Mouse (Mus musculus) cerebellum, adult 2 months (tissue): ENCODE results near the gene Crisp4. TPM values are rescaled to one million over a fixed set of nuclear protein-coding genes. Genes with fewer than 3 reads are reported as not detected.

ENCODE experiments used
- DNase-seq, 2 experiments: peaks; one replicate each; pipeline ENCODE4 v3.0.0; 2021
- H3K27ac ChIP-seq: fragments of 200-500 bp; 2 replicates; pipeline ENCODE4 v1.5.1; 2012; ENCODE audit warnings: low read length, control low read depth, inconsistent platforms; ENCODE audit not compliant: insufficient read depth
- H3K27me3 ChIP-seq: fragments of 200-500 bp; 2 replicates; pipeline ENCODE4 v1.6.1; 2012; ENCODE audit warnings: inconsistent platforms, mild to moderate bottlenecking, low read length, moderate library complexity; ENCODE audit not compliant: control insufficient read depth, insufficient read depth
- H3K4me1 ChIP-seq: fragments of 200-500 bp; 2 replicates; pipeline ENCODE4 v1.6.1; 2011; ENCODE audit warnings: low read length; ENCODE audit not compliant: control insufficient read depth, insufficient read depth
- H3K4me3 ChIP-seq: fragments of 200-500 bp; replicated peaks from 2 replicates; pipeline ENCODE3; 2011; ENCODE audit warnings: mild to moderate bottlenecking, low read depth, low read length, control low read depth; ENCODE audit not compliant: insufficient read depth
- CTCF ChIP-seq: fragments of 200-500 bp; IDR thresholded peaks from 2 replicates; pipeline ENCODE4 v1.5.1; 2011; ENCODE audit warnings: low read depth, mild to moderate bottlenecking, control low read depth, low read length, moderate library complexity, borderline replicate concordance; ENCODE audit not compliant: insufficient read depth
- POLR2A ChIP-seq: fragments of 200-500 bp; IDR thresholded peaks from 2 replicates; pipeline ENCODE4 v1.6.1; 2011; ENCODE audit warnings: low read length, control low read depth, borderline replicate concordance; ENCODE audit not compliant: insufficient read depth
- WGBS: fragments of 180-500 bp; shearing (Covaris S2); methylation state at CpG from one replicate; pipeline ENCODE4 v1.1.7; 2018; 5-methylcytosine and 5-hydroxymethylcytosine counted together
- polyA plus RNA-seq: library from polyadenylated mRNA; depleted of rRNA; stranded (reverse); fragments of >200 nt; gene quantifications from 2 replicates; pipeline ENCODE4 v1.2.3, GENCODE M21; 2012; rRNA removed

Gene Crisp4
- polyA plus RNA-seq: not detected in 2 replicates

GRCm38 (mm10) chr1:18145802-18146201, at the start of gene Crisp4:
Gene Crisp4 (minus strand): TSS chr1:18145902.
- TF ChIP-seq POLR2A (no peak), CTCF (no peak)
- WGBS: 68% methylated on average over 3 of the region's 3 CpGs
- H3K27me3 ChIP-seq: no peaks in the 10 kb centered on the region
- DNase-seq: no peak
- no peaks in the 10 kb centered on the region for H3K4me1 ChIP-seq
- H3K4me3 ChIP-seq: no peak within 1 kb of the TSS
- H3K27ac ChIP-seq: no peak within 1 kb of the TSS

DNA sequence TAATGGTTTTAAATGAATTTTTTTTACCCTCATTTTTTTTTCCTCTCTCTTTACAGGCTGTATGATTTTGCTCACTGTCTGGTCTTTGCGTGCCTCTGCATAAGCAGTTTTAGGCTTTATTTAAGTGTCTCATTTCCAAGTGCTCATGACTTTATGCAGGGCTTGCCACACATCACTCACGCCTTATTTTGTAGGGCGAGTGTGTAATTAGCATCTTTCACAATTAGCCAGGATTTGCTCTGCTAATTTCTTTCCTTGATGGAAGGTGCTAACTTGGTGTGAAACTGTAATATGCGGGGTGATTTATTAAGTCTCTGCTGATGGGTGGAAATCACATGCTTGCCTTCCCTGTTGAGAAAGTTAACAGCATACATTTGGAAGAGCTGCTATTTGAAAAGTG, 46.0 kb upstream of the Crisp4 start:
- 29% methylated on average over 4 of the region's 4 CpGs for WGBS
- DNase-seq: no peak
- Histone ChIP-seq H3K27ac (no peak overlapping the region), H3K4me1 (no peaks in the 10 kb centered on the region), H3K27me3 (no peaks in the 10 kb centered on the region), H3K4me3 (no peak overlapping the region)
- TF ChIP-seq CTCF (no peak), POLR2A (no peak)

- TF ChIP-seq CTCF (no peak), POLR2A (no peak)
- WGBS: 17% methylated on average over 1 of the region's 1 CpGs
- Histone ChIP-seq H3K27ac (no peak overlapping the region), H3K27me3 (no peaks in the 10 kb centered on the region), H3K4me1 (no peaks in the 10 kb centered on the region), H3K4me3 (no peak overlapping the region)
- DNase-seq: no peak
These were observed 45.3 kb upstream of the Crisp4 start for GRCm38 (mm10) chr1:18190714-18191712.

DNA sequence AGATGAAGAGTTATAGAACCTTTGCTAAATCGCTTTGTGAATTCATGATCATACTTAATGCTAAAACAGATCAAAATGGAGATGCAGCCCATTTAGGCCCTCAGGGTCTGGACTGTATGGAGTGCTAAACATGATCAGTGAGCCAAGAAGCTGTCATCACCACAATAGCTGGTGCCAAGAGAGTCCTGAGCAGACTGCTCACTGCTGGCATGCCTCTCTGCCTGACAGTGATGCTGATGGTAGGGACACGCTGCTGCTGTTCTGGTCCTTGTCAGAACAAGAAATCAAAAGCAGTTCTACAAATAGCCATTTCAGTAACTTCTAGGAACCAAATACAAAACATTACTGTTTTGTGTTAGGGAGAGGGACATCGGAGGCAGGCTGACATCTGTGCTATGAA, 35.5 kb upstream of the Crisp4 start:
- H3K4me1 ChIP-seq: no peaks in the 10 kb centered on the region
- peak in 1 of 2 experiments; percentile 39 for DNase-seq
- no peak overlapping the region for H3K4me3 ChIP-seq
- no peaks in the 10 kb centered on the region for H3K27me3 ChIP-seq
- TF ChIP-seq CTCF (no peak), POLR2A (no peak)
- H3K27ac ChIP-seq: no peak overlapping the region
- 25% methylated on average over 3 of the region's 3 CpGs for WGBS

- TF ChIP-seq CTCF: no peak
- no peak for TF ChIP-seq POLR2A
- WGBS: 69% methylated on average over 4 of the region's 4 CpGs
- H3K4me1 ChIP-seq: no peaks in the 10 kb centered on the region; the same call in 1 of the 2 replicates
- no peaks in the 10 kb centered on the region for H3K27me3 ChIP-seq
- no peak overlapping the region for H3K27ac ChIP-seq
- H3K4me3 ChIP-seq: no peak overlapping the region
- DNase-seq: no peak
These were observed 24.9 kb upstream of the Crisp4 start for GRCm38 (mm10) chr1:18170573-18170972.

GRCm38 (mm10) chr1:18168261-18168660, 22.6 kb upstream of the Crisp4 start:
- peak; percentile 40 to 64 for DNase-seq
- H3K27me3 ChIP-seq: no peaks in the 10 kb centered on the region

GRCm38 (mm10) chr1:18159082-18159481, 13.4 kb upstream of the Crisp4 start:
- Histone ChIP-seq H3K4me1 (no peaks in the 10 kb centered on the region), H3K27me3 (no peaks in the 10 kb centered on the region), H3K27ac (no peak overlapping the region), H3K4me3 (no peak overlapping the region)
- 47% methylated on average over 6 of the region's 6 CpGs for WGBS
- TF ChIP-seq POLR2A: no peak
- DNase-seq: no peak

More at GRCm38 (mm10) chr1:18168261-18168660, 22.6 kb upstream of the Crisp4 start:
- H3K27ac ChIP-seq: no peak overlapping the region
- 5% methylated on average over 1 of the region's 1 CpGs for WGBS
- TF ChIP-seq POLR2A (no peak), CTCF (no peak)
- H3K4me3 ChIP-seq: no peak overlapping the region
- H3K4me1 ChIP-seq: no peaks in the 10 kb centered on the region; the same call in 1 of the 2 replicates

DNA sequence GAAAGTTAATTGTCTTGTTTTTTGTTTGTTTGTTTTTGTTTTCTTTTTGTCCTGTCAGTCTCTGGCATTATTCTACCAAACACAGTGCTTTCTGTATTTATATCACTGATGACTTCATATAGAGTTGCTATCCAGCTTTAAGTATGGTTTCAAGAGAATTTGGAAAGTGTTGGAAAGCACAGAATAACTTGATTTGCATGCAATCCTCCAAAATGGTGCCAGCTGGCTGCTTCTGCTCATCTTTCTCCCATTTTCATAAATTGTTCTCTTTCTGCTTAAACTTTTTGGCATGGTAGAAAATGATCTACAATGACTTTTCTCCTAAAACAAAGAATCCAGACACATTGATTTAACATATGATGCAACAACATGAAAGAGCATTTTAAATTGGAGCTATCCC, 2.5 kb upstream of the Crisp4 start:
- no peak for DNase-seq
- TF ChIP-seq POLR2A: no peak
- no peak for TF ChIP-seq CTCF
- H3K4me3 ChIP-seq: no peak overlapping the region
- H3K27ac ChIP-seq: no peak overlapping the region
- H3K4me1 ChIP-seq: no peaks in the 10 kb centered on the region
- H3K27me3 ChIP-seq: no peaks in the 10 kb centered on the region
